Mouse (Mus musculus) kidney, postnatal 25 days (tissue): Measurements from ENCODE around the gene Foxp3.

Source experiments
- DNase-seq, 2 experiments: peaks; one replicate each; pipeline ENCODE4 v3.0.0; 2021; ENCODE audit warnings: mixed read lengths in 2 of 2

The Foxp3 gene

DNA sequence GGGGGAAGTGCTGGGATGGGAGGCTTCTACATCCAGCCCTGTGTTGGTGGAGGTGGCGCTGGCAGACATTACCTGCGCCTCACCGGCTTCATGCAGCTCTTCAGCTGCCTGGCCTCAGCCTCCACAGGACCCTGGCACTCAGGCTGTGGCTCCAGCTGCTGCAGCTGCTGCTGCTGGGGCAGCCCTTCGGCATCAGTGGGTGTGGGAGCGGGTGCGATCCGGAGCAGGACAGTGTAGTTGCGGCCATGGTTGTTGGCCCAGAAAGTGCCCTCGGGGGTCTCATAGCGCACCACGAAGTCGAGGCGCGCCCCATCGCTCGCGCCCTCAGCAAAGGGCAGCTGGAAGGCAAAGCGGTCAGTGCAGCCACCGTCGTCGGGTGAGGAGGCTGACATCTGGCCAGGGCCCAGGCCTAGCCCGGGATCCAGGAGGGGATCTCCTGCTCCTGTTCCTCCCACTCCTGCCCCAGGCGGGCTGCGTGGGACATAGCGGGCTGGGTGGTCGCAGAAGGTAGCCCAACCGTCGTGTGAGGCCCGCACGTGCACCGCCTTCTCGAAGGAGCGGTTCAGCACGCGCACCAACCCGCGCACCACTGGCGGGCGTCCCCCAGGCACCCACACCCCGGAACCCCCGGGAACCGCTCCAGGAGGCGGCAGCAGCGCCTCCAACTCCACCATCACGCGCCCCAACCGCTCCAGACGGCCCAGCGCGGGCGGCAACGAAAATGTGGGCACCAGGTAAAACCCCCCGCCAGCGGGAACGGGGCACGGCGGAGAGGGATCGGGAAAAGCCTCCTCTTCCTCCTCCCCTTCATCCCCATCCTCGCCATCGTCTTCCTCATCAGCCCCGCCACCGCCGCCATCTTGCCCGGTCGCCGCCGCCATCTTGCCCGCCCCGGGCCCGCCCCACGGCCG, at the start of gene Foxp3:
Gene Foxp3 (plus strand): TSS at position 469 of the 911 bp plus-strand sequence.
- DNase-seq, result peak in 1 of 2 experiments; percentile 48

DNA sequence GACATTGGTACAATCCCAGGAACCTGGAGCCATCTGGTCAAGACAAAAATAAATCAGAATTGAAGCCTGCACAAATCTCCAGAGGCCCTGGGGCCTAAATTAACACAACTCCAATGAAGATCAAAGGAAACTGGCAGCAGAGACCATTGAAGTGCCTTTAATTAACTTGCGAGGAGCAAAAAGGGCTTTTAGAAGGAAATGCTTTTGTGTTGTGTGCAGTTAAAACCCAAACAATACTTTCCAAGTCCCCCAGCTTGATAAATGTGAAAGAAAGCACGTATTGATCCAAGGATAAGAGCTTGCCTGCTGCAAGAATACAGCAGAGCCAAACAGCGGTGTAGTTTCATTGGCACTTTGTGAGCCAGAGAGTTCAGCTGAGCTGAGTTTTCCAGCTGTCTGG, 48.5 kb upstream of the Foxp3 start:
- DNase-seq, result no peak

- DNase-seq, result no peak
These were observed 20.0 kb upstream of the Foxp3 start for GRCm38 (mm10) chrX:7553474-7553873.

DNA sequence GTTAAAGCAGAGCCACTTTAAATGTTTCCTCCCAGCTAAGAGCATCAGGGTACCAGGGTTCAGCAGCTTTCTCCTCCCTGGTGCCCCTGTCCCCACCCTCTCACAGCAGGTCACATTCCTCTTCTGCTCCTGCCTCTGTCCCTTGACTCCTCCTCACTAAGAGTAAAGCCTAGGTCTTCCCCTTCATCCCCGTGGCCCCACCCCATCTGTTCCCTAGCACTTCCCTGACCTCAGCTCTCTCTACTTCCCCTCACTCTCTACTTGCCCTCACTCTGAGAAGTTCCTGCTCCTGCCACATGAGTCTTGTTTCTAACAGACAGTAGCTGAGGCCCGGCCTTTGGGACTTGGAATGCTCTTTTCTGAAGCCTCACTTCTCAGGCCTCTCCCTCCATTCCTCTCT, 10.4 kb upstream of the Foxp3 start:
- DNase-seq, result no peak

GRCm38 (mm10) chrX:7566352-7566751, 7.1 kb upstream of the Foxp3 start:
- DNase-seq, result no peak

- no peak for DNase-seq
These were observed 6.0 kb upstream of the Foxp3 start for GRCm38 (mm10) chrX:7567491-7567890.

DNA sequence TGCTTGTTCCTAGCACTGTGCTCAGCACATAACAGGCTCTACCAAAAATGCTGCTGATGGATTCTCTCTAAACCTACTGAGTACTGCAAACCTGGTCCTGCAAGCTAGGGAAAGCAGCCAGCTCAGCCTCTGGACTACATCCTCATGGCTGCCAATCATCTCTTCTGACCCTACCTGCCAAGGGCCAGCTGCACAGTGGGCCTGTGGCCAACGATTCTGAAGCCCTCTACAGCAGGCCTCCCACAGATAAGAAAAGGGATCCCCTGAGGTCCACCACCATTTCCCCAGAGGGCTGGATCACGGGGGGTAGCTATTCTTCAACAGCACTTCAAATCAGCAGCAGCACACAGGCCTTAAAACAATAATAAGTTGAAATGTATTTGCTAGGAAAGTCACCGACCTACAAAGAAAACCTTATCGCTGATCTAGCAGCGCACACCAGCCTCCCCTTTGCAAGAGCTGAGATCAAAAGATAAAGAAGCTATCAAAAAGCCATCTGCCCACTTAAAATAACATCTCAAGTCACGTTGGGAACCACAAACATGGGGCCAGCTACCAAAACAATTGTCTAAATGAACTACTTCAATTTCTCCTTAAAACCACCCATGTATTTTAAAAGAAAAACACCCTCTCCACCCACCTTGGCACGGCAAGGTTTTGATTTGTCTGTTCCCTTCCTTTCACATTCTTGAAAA, 2.8 kb upstream of the Foxp3 start:
- no peak for DNase-seq

DNA sequence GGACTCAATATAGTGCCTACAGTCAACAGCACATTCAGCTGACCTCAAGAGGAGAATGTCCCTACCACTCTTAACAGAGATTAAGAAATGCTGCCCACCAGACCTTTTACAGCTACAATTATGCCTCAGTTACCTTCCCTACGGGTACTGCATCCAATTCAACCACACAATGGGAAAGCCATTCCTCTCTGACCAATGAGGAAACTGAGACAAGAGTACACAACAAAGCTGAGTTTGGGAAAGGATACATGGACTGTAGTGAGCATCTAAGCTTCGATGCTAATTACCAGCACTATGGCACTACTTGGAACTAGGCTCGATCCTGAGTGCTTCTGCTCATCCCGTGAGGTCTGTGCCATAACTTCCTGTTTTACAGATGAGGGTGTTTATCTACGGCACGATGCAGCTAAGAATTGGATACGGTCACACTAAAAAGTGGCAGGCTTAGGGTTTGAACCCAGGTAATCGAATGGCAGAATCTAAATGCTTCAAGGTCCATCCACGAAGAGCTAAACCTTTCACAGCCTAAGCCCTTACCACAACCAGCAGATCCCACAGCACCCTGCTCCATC, 1.8 kb upstream of the Foxp3 start:
- DNase-seq, result no peak

GRCm38 (mm10) chrX:7572466-7572865, 978 bp upstream of the Foxp3 start:
- no peak for DNase-seq

DNA sequence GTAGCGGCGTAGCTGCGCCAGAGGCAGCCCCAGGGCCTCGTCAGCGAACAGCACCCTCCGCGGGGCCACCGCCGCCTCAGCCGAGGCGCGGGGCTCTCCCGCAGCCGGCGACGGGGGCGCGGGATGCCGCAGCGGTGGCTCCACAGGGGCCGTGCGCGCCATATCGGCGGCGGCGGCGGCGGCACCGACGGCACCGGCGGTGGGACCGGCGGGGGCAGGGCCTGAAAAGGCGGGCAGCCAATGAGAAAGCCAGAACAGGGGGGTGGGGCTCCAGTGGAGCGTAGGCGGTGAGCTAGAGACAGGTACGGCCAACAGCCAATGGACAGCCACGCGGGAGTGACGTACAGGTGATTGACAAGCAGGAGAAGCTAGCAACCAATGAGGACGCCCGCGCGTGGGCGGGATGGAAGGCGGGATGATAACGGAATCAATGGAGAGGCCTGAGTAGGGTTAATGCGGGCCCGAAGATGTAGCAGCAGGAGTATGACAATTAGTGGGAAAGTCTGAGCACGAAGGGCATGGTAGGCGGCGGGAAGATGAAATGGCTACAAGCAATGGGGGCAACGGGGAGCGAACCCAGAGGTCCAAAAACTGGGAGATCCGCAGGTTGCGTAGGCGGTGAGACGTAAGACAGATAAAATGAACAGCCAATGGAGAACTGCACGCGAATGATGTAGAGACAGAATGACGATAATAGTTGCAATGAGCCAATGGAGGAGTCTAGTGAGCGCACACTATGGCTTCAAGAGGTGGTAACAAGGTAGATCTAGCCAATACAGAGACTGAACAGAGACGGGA, 842 bp downstream of the Foxp3 start, which contains the start of gene Ppp1r3f:
Gene Ppp1r3f (minus strand): TSS at position 197 of the 798 bp plus-strand sequence.
- peak; percentile 96 to 98 for DNase-seq

DNA sequence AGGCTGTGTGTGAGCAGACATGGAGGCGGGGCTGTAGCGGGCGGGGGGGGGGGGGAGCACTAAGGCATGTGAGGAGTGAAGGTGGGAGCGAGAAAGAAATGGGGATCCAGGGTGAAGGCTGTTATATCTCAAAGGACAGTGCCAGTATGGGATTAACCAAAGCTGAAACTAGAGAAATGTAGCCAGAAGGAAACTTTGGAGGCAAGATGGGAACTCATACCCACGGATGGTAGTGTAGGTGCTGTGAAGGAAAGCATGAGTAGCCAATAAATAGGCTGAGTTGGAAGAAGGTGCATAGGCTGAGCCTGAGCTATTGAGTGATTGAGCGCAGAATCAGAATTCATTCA, 1.4 kb downstream of the Foxp3 start:
- DNase-seq, result no peak

GRCm38 (mm10) chrX:7581151-7581550, 7.7 kb downstream of the Foxp3 start:
- DNase-seq, result no peak

DNA sequence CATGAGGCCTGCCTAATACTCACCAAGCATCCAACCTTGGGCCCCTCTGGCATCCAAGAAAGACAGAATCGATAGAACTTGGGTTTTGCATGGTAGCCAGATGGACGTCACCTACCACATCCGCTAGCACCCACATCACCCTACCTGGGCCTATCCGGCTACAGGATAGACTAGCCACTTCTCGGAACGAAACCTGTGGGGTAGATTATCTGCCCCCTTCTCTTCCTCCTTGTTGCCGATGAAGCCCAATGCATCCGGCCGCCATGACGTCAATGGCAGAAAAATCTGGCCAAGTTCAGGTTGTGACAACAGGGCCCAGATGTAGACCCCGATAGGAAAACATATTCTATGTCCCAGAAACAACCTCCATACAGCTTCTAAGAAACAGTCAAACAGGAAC, 10.4 kb downstream of the Foxp3 start:
- DNase-seq, result no peak

DNA sequence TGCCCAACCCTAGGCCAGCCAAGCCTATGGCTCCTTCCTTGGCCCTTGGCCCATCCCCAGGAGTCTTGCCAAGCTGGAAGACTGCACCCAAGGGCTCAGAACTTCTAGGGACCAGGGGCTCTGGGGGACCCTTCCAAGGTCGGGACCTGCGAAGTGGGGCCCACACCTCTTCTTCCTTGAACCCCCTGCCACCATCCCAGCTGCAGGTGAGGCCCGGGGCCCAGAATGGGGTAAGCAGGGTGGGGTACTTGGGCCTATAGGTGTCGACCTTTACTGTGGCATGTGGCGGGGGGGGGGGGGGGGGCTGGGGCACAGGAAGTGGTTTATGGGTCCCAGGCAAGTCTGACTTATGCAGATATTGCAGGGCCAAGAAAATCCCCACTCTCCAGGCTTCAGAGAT, 12.9 kb downstream of the Foxp3 start:
- DNase-seq, result no peak

GRCm38 (mm10) chrX:7595371-7595770, 21.9 kb downstream of the Foxp3 start:
- DNase-seq, result no peak

- DNase-seq, result no peak
These were observed 30.6 kb downstream of the Foxp3 start for GRCm38 (mm10) chrX:7604004-7604403.

- DNase-seq, result peak; percentile 90 to 91
These were observed 31.6 kb downstream of the Foxp3 start, which contains the start of gene Ccdc22 for GRCm38 (mm10) chrX:7604879-7605574. Gene Ccdc22, minus strand, starts transcription at chrX:7605517.

GRCm38 (mm10) chrX:7605575-7605941, 32.1 kb downstream of the Foxp3 start:
- DNase-seq, result no peak

GRCm38 (mm10) chrX:7606783-7607182, 33.3 kb downstream of the Foxp3 start, which contains the start of gene Cacna1f:
Gene Cacna1f, plus strand, starts transcription at chrX:7607083.
- no peak for DNase-seq

- no peak for DNase-seq
These were observed 36.6 kb downstream of the Foxp3 start for GRCm38 (mm10) chrX:7610035-7610434.

DNA sequence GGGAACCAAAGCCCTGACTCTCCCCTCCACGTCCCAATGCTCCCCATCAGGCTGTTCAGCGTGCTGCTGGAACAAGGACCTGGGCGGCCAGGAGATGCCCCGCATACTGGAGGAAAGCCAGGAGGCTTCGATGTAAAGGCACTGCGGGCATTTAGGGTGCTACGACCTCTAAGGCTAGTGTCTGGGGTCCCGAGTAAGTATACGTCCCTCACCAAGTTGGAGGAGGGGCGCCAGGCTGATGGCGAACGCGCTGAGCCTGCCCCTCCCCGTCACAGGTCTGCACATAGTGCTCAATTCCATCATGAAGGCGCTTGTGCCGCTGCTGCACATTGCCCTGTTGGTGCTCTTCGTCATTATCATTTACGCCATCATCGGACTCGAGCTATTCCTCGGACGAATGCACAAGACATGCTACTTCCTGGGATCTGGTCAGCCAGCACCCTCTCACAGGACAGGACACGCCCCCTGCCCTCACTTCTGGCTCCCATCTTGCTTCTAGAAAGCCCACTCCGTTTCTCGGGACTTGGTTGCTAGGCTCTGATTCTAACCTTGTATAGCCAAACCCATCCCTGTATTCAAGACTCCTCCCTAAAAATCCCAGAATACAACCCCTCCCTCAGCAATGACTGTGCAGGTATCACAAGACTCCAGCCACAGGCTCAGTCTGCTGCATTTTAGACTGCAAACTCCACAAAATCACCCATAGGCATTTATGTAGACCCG, 37.3 kb downstream of the Foxp3 start:
- no peak for DNase-seq
